Mouse (Mus musculus): ENCODE measurements around the gene Marf1. TPM values are rescaled to one million over a fixed set of nuclear protein-coding genes. Genes with fewer than 3 reads are reported as not detected.

The Marf1 gene
- total RNA-seq, 4 experiments from 2014 or later: 119 to 156 (median 140) TPM

DNA sequence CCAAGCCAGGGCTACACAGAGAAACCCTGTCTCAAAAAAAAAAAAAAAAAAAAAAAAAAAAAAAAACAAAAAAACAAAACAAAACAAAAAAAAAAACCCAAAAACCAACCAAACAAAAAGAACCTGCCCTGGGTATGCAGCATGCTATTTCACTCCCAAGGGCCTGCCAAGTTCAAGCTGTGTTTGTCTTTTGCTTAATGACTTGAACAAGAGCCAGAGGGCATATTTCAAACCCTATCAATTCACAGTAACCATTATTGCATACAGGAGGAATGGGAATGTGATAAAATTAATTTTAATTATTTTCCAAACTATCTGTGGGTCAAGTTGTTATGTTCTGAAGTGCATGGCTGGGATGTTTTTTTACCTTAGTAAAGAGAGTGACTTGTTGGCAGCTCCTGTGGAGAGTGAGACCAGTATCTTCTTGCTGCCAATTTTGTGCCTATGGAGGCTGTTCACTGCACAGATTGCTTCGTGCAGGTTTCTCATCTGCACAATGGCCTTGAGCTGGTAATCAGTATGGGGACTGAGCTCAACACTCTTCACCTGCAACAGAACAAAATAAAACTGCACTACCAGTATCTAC, 25.1 kb downstream of the Marf1 start:
- no peak for DNase-seq (ENCODE audit: low spot score in 2 of 2)

GRCm38 (mm10) chr16:14135014-14135413, 28.1 kb downstream of the Marf1 start:
- no peak for DNase-seq (ENCODE audit: low spot score in 2 of 2)

- no peak for DNase-seq (ENCODE audit: low spot score in 2 of 2)
Observed at GRCm38 (mm10) chr16:14131838-14132237, 31.3 kb downstream of the Marf1 start.

GRCm38 (mm10) chr16:14131376-14131775, 31.8 kb downstream of the Marf1 start:
- no peak for DNase-seq (ENCODE audit: low spot score in 2 of 2)

DNA sequence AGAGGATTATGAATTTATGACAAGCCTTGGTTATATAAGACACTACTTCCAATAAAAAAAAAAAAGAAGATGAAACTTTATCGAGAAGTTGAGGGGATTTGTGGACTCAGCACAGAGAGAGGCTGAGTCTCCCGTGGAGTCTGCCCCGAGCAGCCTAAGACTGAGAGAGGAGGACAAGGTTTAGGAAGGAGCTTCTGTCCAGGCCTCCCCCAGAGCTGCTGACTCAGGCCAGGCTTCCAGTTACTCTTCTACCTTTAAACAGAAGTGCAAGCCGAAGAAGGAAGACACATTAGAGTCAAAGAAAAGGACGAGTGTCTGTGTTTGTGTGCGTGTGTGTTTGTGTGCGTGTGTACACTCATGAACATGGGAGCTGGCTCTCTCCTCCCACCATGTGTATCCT, 32.4 kb downstream of the Marf1 start:
- DNase-seq (ENCODE audit: low spot score in 2 of 2): no peak

- DNase-seq (ENCODE audit: low spot score in 2 of 2): no peak
Observed at GRCm38 (mm10) chr16:14128977-14129376, 34.2 kb downstream of the Marf1 start.

- DNase-seq (ENCODE audit: low spot score in 2 of 2): no peak
Observed at GRCm38 (mm10) chr16:14125253-14125652, 37.9 kb downstream of the Marf1 start.

- DNase-seq (ENCODE audit: low spot score in 2 of 2): no peak
Observed at GRCm38 (mm10) chr16:14124709-14125108, 38.4 kb downstream of the Marf1 start.

GRCm38 (mm10) chr16:14123901-14124300, 39.2 kb downstream of the Marf1 start:
- no peak for DNase-seq (ENCODE audit: low spot score in 2 of 2)

GRCm38 (mm10) chr16:14122586-14122985, 40.6 kb downstream of the Marf1 start:
- DNase-seq (ENCODE audit: low spot score in 2 of 2): no peak

- DNase-seq (ENCODE audit: low spot score in 2 of 2): no peak
Observed at GRCm38 (mm10) chr16:14121563-14121962, 41.6 kb downstream of the Marf1 start.

DNA sequence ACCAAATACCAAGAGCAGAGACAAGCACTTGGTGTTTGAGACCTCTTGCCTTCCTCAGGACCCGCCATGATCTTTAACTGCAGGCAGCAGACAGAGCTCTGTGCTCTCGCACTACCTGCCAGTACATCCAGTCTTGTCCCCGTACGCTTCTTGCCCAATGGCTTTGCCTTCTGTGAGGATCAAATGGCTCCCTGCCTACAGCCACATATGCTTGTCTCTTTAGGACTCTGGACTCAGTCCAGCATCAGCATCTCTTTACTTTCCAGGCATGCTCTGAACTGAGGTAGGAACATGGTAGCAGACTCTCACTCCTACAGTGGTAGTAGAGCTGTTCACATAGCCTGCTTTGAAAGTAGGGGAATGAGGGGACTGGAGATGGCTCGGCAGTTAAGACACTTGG, 42.2 kb downstream of the Marf1 start:
- no peak for DNase-seq (ENCODE audit: low spot score in 2 of 2)

GRCm38 (mm10) chr16:14117299-14117698, 45.9 kb downstream of the Marf1 start:
- no peak for DNase-seq (ENCODE audit: low spot score in 2 of 2)

- no peak for DNase-seq (ENCODE audit: low spot score in 2 of 2)
Observed at GRCm38 (mm10) chr16:14112742-14113141, 50.4 kb downstream of the Marf1 start.

- DNase-seq (ENCODE audit: low spot score in 2 of 2): no peak
Observed at GRCm38 (mm10) chr16:14112133-14112532, 51.0 kb downstream of the Marf1 start.

DNA sequence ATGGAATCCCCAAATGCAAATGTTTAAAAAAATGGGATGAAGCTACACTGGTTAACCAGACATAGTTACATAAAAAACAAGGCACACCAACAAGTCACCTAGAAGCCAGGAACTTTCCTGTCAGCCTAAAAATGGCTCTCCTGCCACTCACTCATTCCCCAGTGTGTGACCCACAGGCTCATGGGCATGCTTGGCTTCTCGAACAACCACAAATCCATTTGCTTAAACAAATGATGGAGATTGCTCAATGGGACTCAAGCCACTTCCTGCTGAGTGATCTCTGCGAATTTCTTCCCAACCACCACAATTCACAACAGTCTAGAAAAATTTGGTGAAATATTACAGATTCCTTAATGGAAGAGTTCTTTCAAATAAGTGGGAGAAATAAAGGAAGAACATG, 52.2 kb downstream of the Marf1 start:
- DNase-seq (ENCODE audit: low spot score in 2 of 2): no peak

DNA sequence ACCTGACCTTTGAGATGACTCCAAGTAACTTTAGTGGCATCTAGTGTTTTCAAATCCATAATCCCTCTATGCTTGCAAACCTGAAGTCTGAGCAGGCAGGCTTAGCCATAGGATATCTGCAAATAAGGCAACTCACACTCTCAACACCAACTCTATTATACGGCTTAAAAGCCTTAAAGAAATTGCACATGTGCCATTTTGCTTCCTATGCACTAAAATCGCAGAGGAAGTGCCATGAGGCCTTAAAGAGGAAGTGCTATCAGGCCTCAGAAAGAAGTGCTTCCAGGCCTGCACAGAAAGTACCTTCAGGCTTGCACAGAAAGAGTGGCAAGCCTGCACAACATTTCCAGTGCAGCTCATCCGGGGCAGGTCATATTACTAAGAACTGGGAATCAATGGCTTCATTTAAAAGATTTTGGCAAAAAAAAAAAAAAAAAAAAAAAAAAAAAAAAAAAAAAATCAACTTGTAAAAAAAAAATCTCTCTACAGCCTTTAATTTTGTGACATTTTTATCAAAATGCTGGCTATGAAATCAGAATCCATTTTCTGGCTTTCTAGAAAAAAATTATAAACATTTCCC, 53.4 kb downstream of the Marf1 start:
- DNase-seq (ENCODE audit: low spot score in 2 of 2): no peak

DNA sequence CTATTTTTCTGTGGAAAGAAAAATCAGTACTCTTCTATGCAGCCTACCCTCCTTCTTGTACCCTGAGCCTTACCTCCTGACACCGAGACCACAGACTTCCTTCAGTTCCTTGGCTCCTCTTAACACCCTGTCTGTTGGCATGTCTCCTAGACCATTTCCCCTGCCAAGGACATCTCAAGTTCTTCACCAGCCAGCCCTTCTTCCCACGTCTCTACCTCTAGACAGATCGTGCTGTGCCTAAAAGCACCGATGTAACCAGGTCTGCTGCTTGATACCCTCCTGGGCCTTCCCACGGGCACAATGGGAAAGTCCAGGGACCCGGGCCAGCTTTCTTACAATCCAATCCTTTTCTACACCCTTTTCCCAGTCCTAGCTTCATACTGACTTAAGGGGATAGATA, 57.3 kb downstream of the Marf1 start:
- no peak for DNase-seq (ENCODE audit: low spot score in 2 of 2)

GRCm38 (mm10) chr16:14091771-14092170, 71.4 kb downstream of the Marf1 start:
- DNase-seq (ENCODE audit: low spot score in 2 of 2): no peak

DNA sequence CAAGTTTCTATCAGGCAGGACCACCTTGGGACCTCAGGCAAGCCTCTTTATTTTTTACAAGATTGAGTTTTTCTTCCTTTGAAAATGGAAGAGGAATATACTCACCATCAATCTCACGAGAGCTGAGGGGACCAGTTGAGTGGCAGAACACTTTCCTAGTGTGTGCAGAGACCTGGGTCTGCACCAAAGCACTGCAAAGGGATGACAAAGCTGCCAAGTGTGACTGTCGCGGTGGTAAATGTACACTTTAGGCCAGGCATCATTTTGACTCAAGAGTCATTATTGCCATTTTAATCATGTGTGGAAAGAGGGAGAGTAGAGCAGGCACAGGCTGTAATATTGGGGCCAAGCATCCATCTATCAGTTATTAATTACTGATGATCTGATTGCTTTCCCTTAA, 73.9 kb downstream of the Marf1 start:
- no peak for DNase-seq (ENCODE audit: low spot score in 2 of 2)

DNA sequence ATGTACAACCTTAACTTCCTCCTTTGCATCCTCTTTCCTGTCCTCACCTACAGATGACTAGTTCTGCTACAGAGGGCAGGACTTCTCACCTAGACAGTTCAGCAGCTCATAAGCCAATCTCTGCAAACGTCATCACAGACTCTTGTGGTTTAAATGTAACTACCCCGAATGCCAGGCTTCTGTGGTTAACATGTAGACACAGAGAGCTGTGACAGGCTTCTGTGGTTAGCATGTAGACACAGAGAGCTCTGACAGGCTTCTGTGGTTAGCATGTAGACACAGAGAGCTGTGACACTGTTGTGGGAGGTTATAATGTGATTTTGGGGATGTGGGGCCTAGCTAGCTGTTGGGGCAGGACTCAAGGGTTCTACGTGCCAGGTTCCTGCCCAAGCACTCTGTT, 74.9 kb downstream of the Marf1 start:
- DNase-seq (ENCODE audit: low spot score in 2 of 2): no peak

GRCm38 (mm10) chr16:14082925-14083324, 80.2 kb downstream of the Marf1 start:
- DNase-seq (ENCODE audit: low spot score in 2 of 2): no peak

GRCm38 (mm10) chr16:14070471-14071169, 92.5 kb downstream of the Marf1 start:
- DNase-seq (ENCODE audit: low spot score in 2 of 2): no peak
